Mouse (Mus musculus) testis, adult 2 months (tissue): ENCODE data around the gene Synj1.

Experiments used
- CTCF ChIP-seq: fragments of 200-500 bp; IDR thresholded peaks from 2 replicates; pipeline ENCODE4 v1.5.1; 2012; ENCODE audit warnings: low read depth, mild to moderate bottlenecking, inconsistent platforms, low read length, moderate library complexity; ENCODE audit not compliant: control insufficient read depth, insufficient read depth, insufficient replicate concordance
- POLR2A ChIP-seq: fragments of 200-500 bp; IDR thresholded peaks from 2 replicates; pipeline ENCODE4 v1.6.1; 2012; ENCODE audit warnings: low read depth, mild to moderate bottlenecking, inconsistent platforms, low read length, moderate library complexity; ENCODE audit not compliant: control insufficient read depth

- TF ChIP-seq POLR2A: no peak
- TF ChIP-seq CTCF: no peak
Measured at GRCm38 (mm10) chr16:91010581-91011020, 507 bp downstream of the Synj1 start.
